Mouse (Mus musculus) CH12.LX (cell line): Measurements from ENCODE around the gene Dmkn. TPM values are rescaled to one million over a fixed set of nuclear protein-coding genes. Genes with fewer than 3 reads are reported as not detected.

Experiments used
- DNase-seq: peaks from one replicate; pipeline ENCODE4 v3.0.0-alpha.2; 2013; ENCODE audit errors: extremely low read depth
- H3K27ac ChIP-seq: 2 replicates; pipeline ENCODE4 v1.5.1; 2012; ENCODE audit warnings: low read depth, mild to moderate bottlenecking, control low read depth, moderate library complexity; ENCODE audit not compliant: insufficient read depth
- H3K27me3 ChIP-seq: replicated peaks from 2 replicates; pipeline ENCODE3; 2012; ENCODE audit warnings: inconsistent platforms
- H3K36me3 ChIP-seq, 2 experiments: replicated peaks in 1 of 2; 2 replicates each; pipeline versions ENCODE3 to v1.6.1; 2012; ENCODE audit warnings: inconsistent platforms in 1 of 2, low read length in 1 of 2, mild to moderate bottlenecking in 1 of 2, mixed read lengths in 1 of 2, moderate library complexity in 1 of 2; ENCODE audit not compliant: control insufficient read depth in 1 of 2, insufficient read depth in 1 of 2
- H3K4me1 ChIP-seq, 2 experiments: 2 replicates each; pipeline ENCODE4 v1.6.1; 2012; ENCODE audit warnings: inconsistent platforms in 1 of 2, moderate library complexity in 1 of 2; ENCODE audit not compliant: insufficient read depth in 2 of 2, control insufficient read depth in 1 of 2
- H3K4me2 ChIP-seq: 2 replicates; pipeline ENCODE4 v1.6.1; 2012; ENCODE audit warnings: low read depth, mild to moderate bottlenecking, control low read depth; ENCODE audit not compliant: poor library complexity, insufficient read depth, severe bottlenecking
- H3K4me3 ChIP-seq, 3 experiments: fragments of 150-350 bp in 1 of 3; sonication (generic) in 1 of 3; replicated peaks in 1 of 3; 2 replicates each; pipeline versions ENCODE3 to v1.5.1; 2011 to 2012; ENCODE audit warnings: low read depth in 2 of 3, low read length in 2 of 3, mild to moderate bottlenecking in 2 of 3, moderate library complexity in 2 of 3, control low read depth in 1 of 3, improper control_type of control experiment in 1 of 3, inconsistent platforms in 1 of 3, mixed read lengths in 1 of 3; ENCODE audit not compliant: poor library complexity in 1 of 3
- H3K79me2 ChIP-seq: replicated peaks from 2 replicates; pipeline ENCODE4 v1.6.1; 2012; ENCODE audit warnings: mild to moderate bottlenecking, moderate library complexity; ENCODE audit not compliant: control insufficient read depth, poor library complexity, insufficient read depth, severe bottlenecking; ENCODE audit errors: extremely low read depth
- H3K9ac ChIP-seq: 2 replicates; pipeline ENCODE4 v1.6.1; 2012; ENCODE audit warnings: low read depth, mild to moderate bottlenecking, control low read depth, moderate library complexity; ENCODE audit not compliant: insufficient read depth
- H3K9me3 ChIP-seq: replicated peaks from 2 replicates; pipeline ENCODE3; 2012; ENCODE audit warnings: low read length, inconsistent platforms, mixed read lengths
- BHLHE40 ChIP-seq: IDR thresholded peaks from 2 replicates; pipeline ENCODE4 v1.6.1; 2011; ENCODE audit warnings: mild to moderate bottlenecking, low read depth, low read length, improper control_type of control experiment
- CHD1 ChIP-seq: IDR thresholded peaks from 2 replicates; pipeline ENCODE4 v1.6.1; 2012; ENCODE audit warnings: low read depth, low read length, improper control_type of control experiment, inconsistent platforms
- CTCF ChIP-seq, 2 experiments: IDR thresholded peaks in 1 of 2; conservative IDR thresholded peaks in 1 of 2; 2 replicates each; pipeline ENCODE4 v1.5.1; 2011 to 2012; ENCODE audit warnings: low read depth in 2 of 2, low read length in 2 of 2, improper control_type of control experiment in 1 of 2, inconsistent platforms in 1 of 2, mild to moderate bottlenecking in 1 of 2, moderate library complexity in 1 of 2
- E2F4 ChIP-seq: IDR thresholded peaks from 2 replicates; pipeline ENCODE4 v1.6.1; 2011; ENCODE audit warnings: low read depth, low read length, improper control_type of control experiment; ENCODE audit not compliant: insufficient replicate concordance
- ELF1 ChIP-seq: IDR thresholded peaks from 2 replicates; pipeline ENCODE4 v1.6.1; 2014; ENCODE audit warnings: low read depth, mild to moderate bottlenecking, inconsistent platforms, low read length, improper control_type of control experiment
- EP300 ChIP-seq: IDR thresholded peaks from 2 replicates; pipeline ENCODE4 v1.6.1; 2011; ENCODE audit warnings: low read length, improper control_type of control experiment
- ETS1 ChIP-seq: conservative IDR thresholded peaks from 2 replicates; pipeline ENCODE4 v1.6.1; 2012; ENCODE audit warnings: low read depth, mild to moderate bottlenecking, inconsistent platforms, low read length, improper control_type of control experiment, moderate library complexity
- IRF4 ChIP-seq: IDR thresholded peaks from 2 replicates; pipeline ENCODE4 v1.6.1; 2014; ENCODE audit warnings: low read depth, mild to moderate bottlenecking, inconsistent platforms, low read length, improper control_type of control experiment
- JUND ChIP-seq: conservative IDR thresholded peaks from 2 replicates; pipeline ENCODE4 v1.6.1; 2011; ENCODE audit warnings: low read depth, low read length, improper control_type of control experiment
- MAX ChIP-seq: IDR thresholded peaks from 2 replicates; pipeline ENCODE4 v1.6.1; 2011; ENCODE audit warnings: low read length, improper control_type of control experiment
- MEF2A ChIP-seq: IDR thresholded peaks from 2 replicates; pipeline ENCODE4 v1.6.1; 2014; ENCODE audit warnings: low read depth, mild to moderate bottlenecking, inconsistent platforms, low read length, improper control_type of control experiment, borderline replicate concordance
- MYC ChIP-seq: IDR thresholded peaks from 2 replicates; pipeline ENCODE4 v1.6.1; 2011; ENCODE audit warnings: low read depth, mild to moderate bottlenecking, improper control_type of control experiment, low read length
- NRF1 ChIP-seq: IDR thresholded peaks from 2 replicates; pipeline ENCODE4 v1.6.1; 2014; ENCODE audit warnings: low read depth, mild to moderate bottlenecking, inconsistent platforms, low read length, improper control_type of control experiment, moderate library complexity
- PAX5 ChIP-seq: IDR thresholded peaks from 2 replicates; pipeline ENCODE4 v1.6.1; 2012; ENCODE audit warnings: low read length, inconsistent platforms, mixed read lengths
- RAD21 ChIP-seq: IDR thresholded peaks from 2 replicates; pipeline ENCODE4 v1.6.1; 2011; ENCODE audit warnings: low read depth, mild to moderate bottlenecking, low read length, improper control_type of control experiment, moderate library complexity
- RCOR1 ChIP-seq: conservative IDR thresholded peaks from 2 replicates; pipeline ENCODE4 v1.6.1; 2012; ENCODE audit warnings: low read depth, mild to moderate bottlenecking, inconsistent platforms, low read length, improper control_type of control experiment
- SMC3 ChIP-seq: IDR thresholded peaks from 2 replicates; pipeline ENCODE4 v1.6.1; 2011; ENCODE audit warnings: low read depth, low read length, improper control_type of control experiment
- TBP ChIP-seq: conservative IDR thresholded peaks from 2 replicates; pipeline ENCODE4 v1.6.1; 2011; ENCODE audit warnings: low read depth, low read length, improper control_type of control experiment
- UBTF ChIP-seq: IDR thresholded peaks from 2 replicates; pipeline ENCODE4 v1.6.1; 2012; ENCODE audit warnings: low read depth, mild to moderate bottlenecking, inconsistent platforms, low read length, improper control_type of control experiment, moderate library complexity
- ZC3H11A ChIP-seq: IDR thresholded peaks from 2 replicates; pipeline ENCODE4 v1.6.1; 2012; ENCODE audit warnings: low read depth, mild to moderate bottlenecking, inconsistent platforms, low read length, improper control_type of control experiment
- ZKSCAN1 ChIP-seq: IDR thresholded peaks from 2 replicates; pipeline ENCODE4 v1.6.1; 2012; ENCODE audit warnings: low read depth, inconsistent platforms, low read length, improper control_type of control experiment, borderline replicate concordance
- ZMIZ1 ChIP-seq: IDR thresholded peaks from 2 replicates; pipeline ENCODE4 v1.6.1; 2012; ENCODE audit warnings: low read depth, mild to moderate bottlenecking, inconsistent platforms, low read length, improper control_type of control experiment
- ZNF384 ChIP-seq: IDR thresholded peaks from 2 replicates; pipeline ENCODE4 v1.6.1; 2012; ENCODE audit warnings: low read depth, low read length, improper control_type of control experiment, inconsistent platforms
- dilution Hi-C: fragments of 300-500 bp; cut with MboI; formaldehyde crosslinking; loops from 2 replicates; pipeline ENCODE4 v1.14.3; 2020; ENCODE audit warnings: low sequenced_read_pairs; ENCODE audit not compliant: extremely low pct_unique_long_range_greater_than_20kb, extremely low pct_ligation_motif_present
- in situ Hi-C: fragments of 300-500 bp; cut with MboI; formaldehyde crosslinking; loops from 3 replicates; pipeline ENCODE4 v1.14.3; 2019; ENCODE audit warnings: low sequenced_read_pairs, low pct_ligation_motif_present, low pct_unique_long_range_greater_than_20kb, mixed read lengths
- polyA plus RNA-seq: library from polyadenylated mRNA; unstranded; fragments of >175 nt; gene quantifications from 2 replicates; pipeline ENCODE4 v1.2.1, GENCODE M21; 2012; ENCODE audit warnings: low read depth; ENCODE audit not compliant: insufficient read length
- total RNA-seq, 2 experiments: library from RNA; depleted of rRNA; stranded (reverse); fragments of 300-350 nt in 1 of 2; fragments of >200 nt in 1 of 2; gene quantifications; 2 replicates each; pipeline ENCODE4 v1.2.3; 2012 to 2014

The Dmkn gene
- total and polyA plus RNA-seq, 3 experiments, result not detected

DNA sequence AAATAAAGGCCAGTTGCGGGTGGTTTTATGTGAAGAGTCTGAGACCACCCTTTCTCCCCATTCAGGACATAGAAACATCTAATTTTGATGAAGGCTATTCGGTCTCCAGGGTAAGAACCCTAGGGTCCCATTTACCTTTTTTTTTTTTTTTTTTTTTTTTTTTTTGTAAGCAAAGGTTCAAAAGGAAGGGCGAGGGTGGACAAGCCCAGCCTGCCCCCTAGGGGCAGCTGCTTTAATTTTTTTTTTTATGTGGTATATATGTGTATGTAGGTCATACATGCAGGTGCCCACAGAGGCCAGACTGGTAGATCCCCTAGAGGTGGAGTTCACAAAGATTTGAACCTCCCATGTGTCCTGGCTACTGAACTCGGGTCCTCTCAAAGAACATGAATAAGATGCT, 2.9 kb downstream of the Dmkn start:
- no peak overlapping the region for H3K9ac ChIP-seq
- no peak for DNase-seq
- H3K4me2 ChIP-seq, result no peak overlapping the region
- no peak overlapping the region for H3K27ac ChIP-seq
- dilution Hi-C loops, result no loop called here
- peaks cover 2% of the 10 kb centered on the region for H3K27me3 ChIP-seq
- TF ChIP-seq PAX5 (no peak), RAD21 (peak; percentile 33), ELF1 (no peak), IRF4 (no peak), CHD1 (no peak), CTCF (conservative IDR thresholded peaks at IDR 0.05 in 1 of 2, IDR thresholded peaks at IDR 0.05 in 1 of 2; ENCODE audit: low read depth in 2 of 2, low read length in 2 of 2) (peak in 1 of 2 experiments; percentile 46; a peak in 2 of 4 replicates), ETS1 (no peak), RCOR1 (no peak), MAX (no peak), MEF2A (no peak), ZNF384 (peak; percentile 91), SMC3 (no peak), UBTF (no peak)
- in situ Hi-C loops, result no loop called here
- no peaks in the 10 kb centered on the region for H3K79me2 ChIP-seq
- peaks cover 4% of the 10 kb centered on the region for H3K9me3 ChIP-seq
- H3K4me3 ChIP-seq, result no peak overlapping the region
- no peaks in the 10 kb centered on the region for H3K36me3 ChIP-seq
- peaks cover 4 to 26% of the 10 kb centered on the region in 2 experiments; a peak in 3 of 4 replicates for H3K4me1 ChIP-seq

DNA sequence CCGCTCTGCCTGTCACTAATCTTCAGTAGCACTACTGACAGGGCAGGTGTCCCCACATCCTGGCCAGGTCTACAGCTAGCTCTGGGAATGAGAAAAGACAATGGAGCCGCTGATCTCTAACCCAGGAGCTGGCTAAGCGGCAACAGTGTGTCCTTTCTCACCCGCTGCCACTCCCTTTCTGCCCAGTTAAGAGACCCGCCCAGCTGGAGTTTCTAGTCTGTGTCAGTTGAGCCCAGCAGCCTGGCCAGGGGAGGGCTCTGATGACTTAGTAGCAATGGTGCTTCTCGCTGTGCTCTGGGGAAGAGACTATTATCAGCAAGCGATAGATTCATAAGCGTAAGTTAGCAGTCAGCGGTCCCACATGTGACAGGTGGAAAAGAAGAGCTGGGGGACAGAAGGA, 5.7 kb downstream of the Dmkn start:
- in situ Hi-C loops (no loop called here), dilution Hi-C loops (no loop called here)
- no peak overlapping the region for H3K27ac ChIP-seq
- DNase-seq, result no peak
- H3K4me2 ChIP-seq, result 0 out of 2 replicates have a peak overlapping the region, but pooled peaks have one; percentile 4
- no peaks in the 10 kb centered on the region for H3K27me3 ChIP-seq
- H3K36me3 ChIP-seq, result no peaks in the 10 kb centered on the region
- no peak overlapping the region for H3K4me3 ChIP-seq
- H3K79me2 ChIP-seq, result no peaks in the 10 kb centered on the region
- no peak for TF ChIP-seq RAD21
- no peak for TF ChIP-seq ZMIZ1
- no peak for TF ChIP-seq PAX5
- TF ChIP-seq ZC3H11A, result no peak
- TF ChIP-seq MEF2A, result no peak
- no peak for TF ChIP-seq IRF4
- TF ChIP-seq MYC, result no peak
- TF ChIP-seq CHD1, result no peak
- TF ChIP-seq JUND, result no peak
- TF ChIP-seq E2F4, result no peak
- no peak for TF ChIP-seq ZNF384
- TF ChIP-seq BHLHE40, result no peak
- TF ChIP-seq ZKSCAN1, result no peak
- no peak for TF ChIP-seq TBP
- no peak for TF ChIP-seq MAX
- no peak for TF ChIP-seq NRF1
- TF ChIP-seq EP300, result no peak
- no peak for TF ChIP-seq ELF1
- TF ChIP-seq SMC3, result no peak
- TF ChIP-seq UBTF, result no peak
- peaks cover 0 to 18% of the 10 kb centered on the region in 2 experiments; a peak in 2 of 4 replicates for H3K4me1 ChIP-seq
- no peak overlapping the region for H3K9ac ChIP-seq
- peaks cover 13% of the 10 kb centered on the region for H3K9me3 ChIP-seq
